Mouse (Mus musculus) thymus, postnatal 25 days (tissue): ENCODE results near the gene Cacna1c.

Experiments
- DNase-seq: peaks from one replicate; pipeline ENCODE4 v3.0.0; 2022

Gene Cacna1c

DNA sequence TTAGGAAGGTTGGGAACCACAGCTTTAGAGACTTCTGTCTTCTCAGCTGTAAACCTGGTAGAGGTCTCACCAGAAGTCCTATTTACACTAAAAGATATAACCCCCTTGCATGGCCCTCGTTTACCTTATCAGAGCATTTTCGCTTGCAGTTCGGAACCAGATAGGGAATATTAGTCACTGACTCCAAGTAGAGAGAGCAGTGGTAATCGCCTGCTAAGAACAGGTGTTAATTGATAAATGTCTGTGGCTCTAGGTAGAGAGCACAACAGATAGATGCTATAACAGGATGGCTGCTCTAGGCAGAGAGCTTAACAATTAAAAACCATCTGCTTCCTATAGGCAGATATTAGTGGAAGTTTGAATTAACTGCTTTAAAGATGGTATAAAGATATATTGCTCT lies 657.6 kb downstream of the Cacna1c start:
- DNase-seq: no peak
